Mouse (Mus musculus) T-cell, adult 66 days (primary cell): ENCODE data around the gene Gm8882. TPM values are rescaled to one million over a fixed set of nuclear protein-coding genes. Genes with fewer than 3 reads are reported as not detected.

Experiments
- total RNA-seq, 2 experiments: library from RNA; stranded (reverse); gene quantifications; 3 replicates in 1 of 2; 4 replicates in 1 of 2; pipeline ENCODE4 v1.2.4; 2023

Gene Gm8882
- not detected for total RNA-seq

GRCm38 (mm10) chr6:132364034-132364433 is at the start of gene Gm8882:
Gene Gm8882 (minus strand): TSS chr6:132364134.

GRCm38 (mm10) chr6:132314657-132315056 is 49.3 kb downstream of the Gm8882 start, which contains the start of gene Prpmp5:
Gene Prpmp5 (minus strand): TSS chr6:132314757.

Other genes with a start within 250 kb of the Gm8882 start
- not detected for gene Prb1, start 153.6 kb downstream of the Gm8882 start, total RNA-seq
- gene Prpmp5, start 49.4 kb downstream of the Gm8882 start, total RNA-seq: not detected
- not detected for gene Prh1, start 205.7 kb upstream of the Gm8882 start, total RNA-seq
- not detected for gene Prp2, start 231.8 kb upstream of the Gm8882 start, total RNA-seq